Mouse (Mus musculus): ENCODE measurements around the gene Vmn1r68. TPM values are rescaled to one million over a fixed set of nuclear protein-coding genes. Genes with fewer than 3 reads are reported as not detected.

Gene Vmn1r68
- not detected in 2 replicates for polyA plus RNA-seq (2011; ENCODE audit: insufficient read length, low read depth, missing spikeins)

GRCm38 (mm10) chr7:10558385-10558784 lies at the start of gene Vmn1r68:
Vmn1r68 (minus strand) TSS chr7:10558485.
- H3K27ac ChIP-seq (ENCODE audit: insufficient read depth, low read length), result no peak within 1 kb of the TSS
- no peak within 1 kb of the TSS for H3K4me3 ChIP-seq (ENCODE audit: insufficient read depth, low read length)
- no peaks in the 10 kb centered on the region for H3K4me1 ChIP-seq (ENCODE audit: control insufficient read depth, insufficient read depth, low read length)
- TF ChIP-seq CTCF (IDR thresholded peaks at IDR 0.05; ENCODE audit: borderline replicate concordance, insufficient read depth, low read length) (no peak), POLR2A (IDR thresholded peaks at IDR 0.05; ENCODE audit: low read depth, low read length) (no peak)

- no peak overlapping the region for H3K27ac ChIP-seq (ENCODE audit: insufficient read depth, low read length)
- TF ChIP-seq POLR2A (IDR thresholded peaks at IDR 0.05; ENCODE audit: low read depth, low read length) (no peak), CTCF (IDR thresholded peaks at IDR 0.05; ENCODE audit: borderline replicate concordance, insufficient read depth, low read length) (no peak)
- peaks cover 5% of the 10 kb centered on the region for H3K4me1 ChIP-seq (ENCODE audit: control insufficient read depth, insufficient read depth, low read length)
- H3K4me3 ChIP-seq (ENCODE audit: insufficient read depth, low read length), result no peak overlapping the region
Observed at GRCm38 (mm10) chr7:10495578-10495977, 62.7 kb downstream of the Vmn1r68 start.

- Histone ChIP-seq H3K4me3 (ENCODE audit: insufficient read depth, low read length) (peak within 1 kb of the TSS; percentile 88), H3K4me1 (ENCODE audit: control insufficient read depth, insufficient read depth, low read length) (peaks cover 5% of the 10 kb centered on the region), H3K27ac (ENCODE audit: insufficient read depth, low read length) (no peak within 1 kb of the TSS)
- TF ChIP-seq CTCF (IDR thresholded peaks at IDR 0.05; ENCODE audit: borderline replicate concordance, insufficient read depth, low read length) (no peak), POLR2A (IDR thresholded peaks at IDR 0.05; ENCODE audit: low read depth, low read length) (peak; percentile 52; the same call in 1 of the 2 replicates)
Observed at GRCm38 (mm10) chr7:10494786-10495521, 63.3 kb downstream of the Vmn1r68 start, which contains the start of gene Zik1. Zik1 (minus strand) TSS chr7:10495394.

- Histone ChIP-seq H3K27ac (ENCODE audit: insufficient read depth, low read length) (no peak overlapping the region), H3K4me1 (ENCODE audit: control insufficient read depth, insufficient read depth, low read length) (no peaks in the 10 kb centered on the region), H3K4me3 (ENCODE audit: insufficient read depth, low read length) (peak overlapping the region; percentile 31)
- TF ChIP-seq POLR2A (IDR thresholded peaks at IDR 0.05; ENCODE audit: low read depth, low read length) (peak; percentile 32; the same call in 1 of the 2 replicates), CTCF (IDR thresholded peaks at IDR 0.05; ENCODE audit: borderline replicate concordance, insufficient read depth, low read length) (no peak)
Observed at GRCm38 (mm10) chr7:10480588-10481233, 77.6 kb downstream of the Vmn1r68 start.

DNA sequence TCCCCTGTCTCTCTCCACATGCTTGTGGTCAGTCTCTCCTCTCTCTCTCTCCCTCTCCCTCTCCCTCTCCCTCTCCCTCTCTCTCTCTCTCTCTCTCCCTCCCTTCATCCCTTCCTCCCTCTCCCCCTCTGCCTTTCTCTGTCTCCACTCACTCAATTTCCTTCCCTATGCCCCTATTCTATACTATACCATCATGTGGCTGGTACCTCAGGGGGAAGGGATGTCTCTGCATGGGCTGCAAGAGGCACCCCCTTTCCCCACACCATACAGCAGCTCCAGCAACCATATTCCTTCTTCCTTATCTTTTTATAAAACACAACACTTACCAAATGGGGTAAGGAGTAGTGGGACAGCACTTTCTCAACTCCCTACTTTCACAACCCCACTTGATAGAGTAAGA lies 78.5 kb downstream of the Vmn1r68 start:
- TF ChIP-seq POLR2A (IDR thresholded peaks at IDR 0.05; ENCODE audit: low read depth, low read length), result no peak
- TF ChIP-seq CTCF (IDR thresholded peaks at IDR 0.05; ENCODE audit: borderline replicate concordance, insufficient read depth, low read length), result no peak
- Histone ChIP-seq H3K4me3 (ENCODE audit: insufficient read depth, low read length) (no peak overlapping the region), H3K27ac (ENCODE audit: insufficient read depth, low read length) (no peak overlapping the region), H3K4me1 (ENCODE audit: control insufficient read depth, insufficient read depth, low read length) (no peaks in the 10 kb centered on the region)

DNA sequence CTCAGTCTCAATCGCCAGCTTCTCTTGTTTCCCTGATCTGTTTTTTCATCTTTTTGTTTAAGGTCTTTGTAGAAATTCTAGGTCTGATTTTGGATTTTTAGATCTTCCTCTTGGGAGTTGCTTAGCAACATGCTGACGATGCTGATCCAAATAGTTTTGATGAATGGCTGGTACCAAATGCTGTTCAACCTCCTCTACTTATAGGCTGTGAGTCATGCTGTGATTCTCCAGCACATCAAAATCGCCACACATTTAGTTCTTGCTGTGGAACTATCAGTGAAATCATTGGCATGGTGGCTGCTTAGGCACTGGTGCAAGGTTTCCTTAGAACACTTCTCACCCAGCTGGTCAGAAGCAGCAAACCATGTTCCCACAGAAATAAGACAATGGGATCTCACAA lies 100.1 kb downstream of the Vmn1r68 start:
- Histone ChIP-seq H3K27ac (ENCODE audit: insufficient read depth, low read length) (no peak overlapping the region), H3K4me1 (ENCODE audit: control insufficient read depth, insufficient read depth, low read length) (no peaks in the 10 kb centered on the region), H3K4me3 (ENCODE audit: insufficient read depth, low read length) (no peak overlapping the region)
- no peak for TF ChIP-seq CTCF (IDR thresholded peaks at IDR 0.05; ENCODE audit: borderline replicate concordance, insufficient read depth, low read length)
- no peak for TF ChIP-seq POLR2A (IDR thresholded peaks at IDR 0.05; ENCODE audit: low read depth, low read length)

Other genes starting within 250 kb of the Vmn1r68 start
- not detected in 2 replicates for gene Vmn1r67, start 115.2 kb downstream of the Vmn1r68 start, polyA plus RNA-seq (2011; ENCODE audit: insufficient read length, low read depth, missing spikeins)
- 6.5 and 7.6 TPM in 2 replicates for gene Zik1, start 63.1 kb downstream of the Vmn1r68 start, polyA plus RNA-seq (2011; ENCODE audit: insufficient read length, low read depth, missing spikeins)
- not detected in 2 replicates for gene Vmn1r69, start 55.2 kb upstream of the Vmn1r68 start, polyA plus RNA-seq (2011; ENCODE audit: insufficient read length, low read depth, missing spikeins)
- gene Vmn1r70, start 73.0 kb upstream of the Vmn1r68 start, polyA plus RNA-seq (2011; ENCODE audit: insufficient read length, low read depth, missing spikeins), result not detected in 2 replicates
- gene Nlrp4b, start 129.3 kb upstream of the Vmn1r68 start, polyA plus RNA-seq (2011; ENCODE audit: insufficient read length, low read depth, missing spikeins), result not detected in 2 replicates
- gene Vmn1r71, start 195.9 kb upstream of the Vmn1r68 start, polyA plus RNA-seq (2011; ENCODE audit: insufficient read length, low read depth, missing spikeins), result not detected in 2 replicates